Mouse (Mus musculus): ENCODE measurements around the gene Ramp3.

GRCm38 (mm10) chr11:6697751-6698150, 39.4 kb downstream of the Ramp3 start:
- no peak for TF ChIP-seq CTCF (conservative IDR thresholded peaks at IDR 0.05; ENCODE audit: low read length)
- TF ChIP-seq POU5F1 (IDR thresholded peaks at IDR 0.05; ENCODE audit: borderline replicate concordance, low read length), result no peak
- no peak for TF ChIP-seq NANOG (IDR thresholded peaks at IDR 0.05; ENCODE audit: borderline replicate concordance, low read length)

All from E14TG2a.4 (cell line).